Mouse (Mus musculus): ENCODE results near the gene Cldn19. TPM values are rescaled to one million over a fixed set of nuclear protein-coding genes. Genes with fewer than 3 reads are reported as not detected.

The Cldn19 gene
- total RNA-seq, 2 experiments from 2014 or later = 0.41 to 1.1 TPM

- no peak for DNase-seq (ENCODE audit: low spot score in 2 of 2)
Measured at GRCm38 (mm10) chr4:119297361-119297760, 42.1 kb downstream of the Cldn19 start.

- no peak for DNase-seq (ENCODE audit: low spot score in 2 of 2)
Measured at GRCm38 (mm10) chr4:119300761-119301160, 45.5 kb downstream of the Cldn19 start.

GRCm38 (mm10) chr4:119301777-119302176, 46.6 kb downstream of the Cldn19 start:
- no peak for DNase-seq (ENCODE audit: low spot score in 2 of 2)

- no peak for DNase-seq (ENCODE audit: low spot score in 2 of 2)
Measured at GRCm38 (mm10) chr4:119303291-119303690, 48.1 kb downstream of the Cldn19 start.

- DNase-seq (ENCODE audit: low spot score in 2 of 2) = no peak
Measured at GRCm38 (mm10) chr4:119305418-119305817, 50.2 kb downstream of the Cldn19 start.

Other genes with a start within 250 kb of the Cldn19 start
- gene Slc2a1, start 146.7 kb upstream of the Cldn19 start, total RNA-seq (2021) = 10 to 100 TPM; 53.4 to 60.4 TPM
- 1 to 10 TPM; 6.2 to 7.7 TPM for gene Zfp691, start 81.2 kb upstream of the Cldn19 start, total RNA-seq (2021)
- under 1 TPM; 0.30 to 0.78 TPM for gene Ermap, start 65.4 kb upstream of the Cldn19 start, total RNA-seq (2021)
- gene Svbp, start 60.1 kb upstream of the Cldn19 start, total RNA-seq (2021) = 10 to 100 TPM; 33.6 to 36.7 TPM
- gene Tmem269, start 37.2 kb upstream of the Cldn19 start, total RNA-seq (2021) = not detected
- 10 to 100 TPM; 32.0 to 39.1 TPM for gene AU022252, start 22.7 kb upstream of the Cldn19 start, total RNA-seq (2021)
- 10 to 100 TPM in 1 of 2 experiments, 1 to 10 TPM in 1; 10.0 to 10.3 TPM for gene P3h1, start 22.5 kb upstream of the Cldn19 start, total RNA-seq (2021)
- 100 to 1,000 TPM; 798 to 928 TPM for gene Ybx1, start 39.2 kb downstream of the Cldn19 start, total RNA-seq (2021)
- 10 to 100 TPM; 23.0 to 26.7 TPM for gene Ppih, start 65.1 kb downstream of the Cldn19 start, total RNA-seq (2021)
- gene Ccdc30, start 160.1 kb downstream of the Cldn19 start, total RNA-seq (2021) = 10 to 100 TPM; 21.5 to 24.1 TPM
- gene Ppcs, start 167.0 kb downstream of the Cldn19 start, total RNA-seq (2021) = 1 to 10 TPM; 6.1 to 6.2 TPM
- gene Zmynd12, start 167.4 kb downstream of the Cldn19 start, total RNA-seq (2021) = not detected
- gene Rimkla, start 237.2 kb downstream of the Cldn19 start, total RNA-seq (2021) = 10 to 100 TPM; 25.4 to 29.5 TPM